Mouse (Mus musculus): Measurements from ENCODE around the gene Smpd1. TPM values are rescaled to one million over a fixed set of nuclear protein-coding genes. Genes with fewer than 3 reads are reported as not detected.

The Smpd1 gene
- polyA plus RNA-seq, 1 experiment from 2014 or later = 95.9 TPM

- peak overlapping the region; percentile 82 for H3K9ac ChIP-seq
- H3K4me3 ChIP-seq (replicated peaks; ENCODE audit: low read length) = peak overlapping the region; percentile 54
- no peaks in the 10 kb centered on the region for H3K27me3 ChIP-seq (ENCODE audit: control insufficient read depth, insufficient read depth, low read length)
- no peaks in the 10 kb centered on the region for H3K9me3 ChIP-seq (ENCODE audit: control insufficient read depth, low read length)
- 65% methylated on average over 2 of the region's 2 CpGs for WGBS
- peak overlapping the region; percentile 84 for H3K4me2 ChIP-seq (replicated peaks)
- peak overlapping the region; percentile 97 for H3K27ac ChIP-seq
- no peak for ATAC-seq (ENCODE audit: low FRiP score)
- H3K4me1 ChIP-seq (replicated peaks; ENCODE audit: control insufficient read depth, insufficient read depth, low read length) = peaks cover 28% of the 10 kb centered on the region
- no peaks in the 10 kb centered on the region for H3K36me3 ChIP-seq (replicated peaks; ENCODE audit: control insufficient read depth, insufficient read depth)
- no peak for DNase-seq (ENCODE audit: low spot score)
Measured at GRCm38 (mm10) chr7:105581959-105582358, 27.8 kb downstream of the Smpd1 start.

- Histone ChIP-seq H3K4me1 (replicated peaks; ENCODE audit: control insufficient read depth, insufficient read depth, low read length) (no peaks in the 10 kb centered on the region), H3K9ac (no peak overlapping the region), H3K4me3 (replicated peaks; ENCODE audit: low read length) (no peak overlapping the region), H3K4me2 (replicated peaks) (no peak overlapping the region), H3K36me3 (replicated peaks; ENCODE audit: control insufficient read depth, insufficient read depth) (no peaks in the 10 kb centered on the region), H3K27me3 (ENCODE audit: control insufficient read depth, insufficient read depth, low read length) (no peaks in the 10 kb centered on the region), H3K27ac (no peak overlapping the region), H3K9me3 (ENCODE audit: control insufficient read depth, low read length) (no peaks in the 10 kb centered on the region)
- WGBS = 81% methylated on average over 9 of the region's 9 CpGs
- no peak for DNase-seq (ENCODE audit: low spot score)
- ATAC-seq (ENCODE audit: low FRiP score) = no peak
Measured at GRCm38 (mm10) chr7:105588325-105588912, 34.3 kb downstream of the Smpd1 start.

DNA sequence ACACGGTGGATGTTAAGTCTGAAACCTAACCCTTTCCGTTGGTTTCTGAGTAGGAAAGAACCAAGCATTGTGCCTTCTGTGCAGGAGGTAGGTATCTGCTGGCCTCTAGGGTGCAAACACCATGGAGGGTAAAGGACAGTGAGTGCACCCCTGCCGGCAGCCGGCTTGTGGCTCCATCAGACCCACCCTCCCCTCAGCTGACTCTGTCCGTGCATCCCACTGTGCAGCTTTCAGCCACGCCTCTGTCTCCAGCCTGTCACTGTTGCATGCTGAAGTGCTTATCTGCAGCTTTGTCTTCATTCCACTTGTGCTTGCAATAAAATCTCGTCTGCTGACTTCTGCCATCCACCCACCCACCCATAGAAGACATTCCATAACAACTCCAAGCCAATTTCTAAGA lies 35.9 kb downstream of the Smpd1 start:
- no peak for ATAC-seq (ENCODE audit: low FRiP score)
- no peak overlapping the region for H3K4me2 ChIP-seq (replicated peaks)
- no peaks in the 10 kb centered on the region for H3K36me3 ChIP-seq (replicated peaks; ENCODE audit: control insufficient read depth, insufficient read depth)
- no peak overlapping the region for H3K27ac ChIP-seq
- 25% methylated on average over 7 of the region's 7 CpGs for WGBS
- H3K9ac ChIP-seq = no peak overlapping the region
- H3K4me1 ChIP-seq (replicated peaks; ENCODE audit: control insufficient read depth, insufficient read depth, low read length) = no peaks in the 10 kb centered on the region
- no peaks in the 10 kb centered on the region for H3K9me3 ChIP-seq (ENCODE audit: control insufficient read depth, low read length)
- no peak for DNase-seq (ENCODE audit: low spot score)
- H3K4me3 ChIP-seq (replicated peaks; ENCODE audit: low read length) = no peak overlapping the region
- no peaks in the 10 kb centered on the region for H3K27me3 ChIP-seq (ENCODE audit: control insufficient read depth, insufficient read depth, low read length)

GRCm38 (mm10) chr7:105602860-105603623 lies 48.9 kb downstream of the Smpd1 start:
- DNase-seq (ENCODE audit: low spot score) (peak; percentile 61), ATAC-seq (ENCODE audit: low FRiP score) (peak; percentile 46; the same call in 1 of the 2 replicates)
- H3K36me3 ChIP-seq (replicated peaks; ENCODE audit: control insufficient read depth, insufficient read depth) = no peaks in the 10 kb centered on the region
- 35% methylated on average over 9 of the region's 9 CpGs for WGBS
- no peaks in the 10 kb centered on the region for H3K9me3 ChIP-seq (ENCODE audit: control insufficient read depth, low read length)
- no peak overlapping the region for H3K9ac ChIP-seq
- no peak overlapping the region for H3K4me2 ChIP-seq (replicated peaks)
- no peak overlapping the region for H3K4me3 ChIP-seq (replicated peaks; ENCODE audit: low read length)
- H3K27me3 ChIP-seq (ENCODE audit: control insufficient read depth, insufficient read depth, low read length) = no peaks in the 10 kb centered on the region
- H3K4me1 ChIP-seq (replicated peaks; ENCODE audit: control insufficient read depth, insufficient read depth, low read length) = no peaks in the 10 kb centered on the region
- no peak overlapping the region for H3K27ac ChIP-seq

Other genes starting within 250 kb of the Smpd1 start
- not detected in 2 replicates for gene Olfr689, start 243.2 kb upstream of the Smpd1 start, polyA plus RNA-seq (2014; fragmentation: Nextera tagmentation; extraction: Ambion mirVana)
- not detected in 2 replicates for gene Olfr690, start 220.3 kb upstream of the Smpd1 start, polyA plus RNA-seq (2014; fragmentation: Nextera tagmentation; extraction: Ambion mirVana)
- gene Olfr691, start 212.1 kb upstream of the Smpd1 start, polyA plus RNA-seq (2014; fragmentation: Nextera tagmentation; extraction: Ambion mirVana) = 0.14 and 0.33 TPM in 2 replicates
- gene Olfr692, start 186.1 kb upstream of the Smpd1 start, polyA plus RNA-seq (2014; fragmentation: Nextera tagmentation; extraction: Ambion mirVana) = not detected in 2 replicates
- gene Gm5901, start 179.3 kb upstream of the Smpd1 start, polyA plus RNA-seq (2014; fragmentation: Nextera tagmentation; extraction: Ambion mirVana) = not detected in 2 replicates
- 39.0 and 42.2 TPM in 2 replicates for gene Fam160a2, start 154.3 kb upstream of the Smpd1 start, polyA plus RNA-seq (2014; fragmentation: Nextera tagmentation; extraction: Ambion mirVana)
- gene Cnga4, start 149.8 kb upstream of the Smpd1 start, polyA plus RNA-seq (2014; fragmentation: Nextera tagmentation; extraction: Ambion mirVana) = not detected in 2 replicates
- gene Cckbr, start 128.6 kb upstream of the Smpd1 start, polyA plus RNA-seq (2014; fragmentation: Nextera tagmentation; extraction: Ambion mirVana) = 3.8 and 4.0 TPM in 2 replicates
- gene Cavin3, start 72.1 kb upstream of the Smpd1 start, polyA plus RNA-seq (2014; fragmentation: Nextera tagmentation; extraction: Ambion mirVana) = 32.6 and 36.0 TPM in 2 replicates
- gene Apbb1, start 27.3 kb downstream of the Smpd1 start, polyA plus RNA-seq (2014; fragmentation: Nextera tagmentation; extraction: Ambion mirVana) = 224 and 243 TPM in 2 replicates
- gene Hpx, start 45.8 kb downstream of the Smpd1 start, polyA plus RNA-seq (2014; fragmentation: Nextera tagmentation; extraction: Ambion mirVana) = 0.13 TPM in 1 of 2 replicates, not detected in the other
- gene Trim3, start 79.2 kb downstream of the Smpd1 start, polyA plus RNA-seq (2014; fragmentation: Nextera tagmentation; extraction: Ambion mirVana) = 85.5 and 90.7 TPM in 2 replicates
- gene Timm10b, start 85.7 kb downstream of the Smpd1 start, polyA plus RNA-seq (2014; fragmentation: Nextera tagmentation; extraction: Ambion mirVana) = 147 and 154 TPM in 2 replicates
- gene Arfip2, start 86.1 kb downstream of the Smpd1 start, polyA plus RNA-seq (2014; fragmentation: Nextera tagmentation; extraction: Ambion mirVana) = 92.4 and 95.5 TPM in 2 replicates
- 20.5 and 21.7 TPM in 2 replicates for gene Gm45799, start 86.2 kb downstream of the Smpd1 start, polyA plus RNA-seq (2014; fragmentation: Nextera tagmentation; extraction: Ambion mirVana)
- gene Dnhd1, start 96.5 kb downstream of the Smpd1 start, polyA plus RNA-seq (2014; fragmentation: Nextera tagmentation; extraction: Ambion mirVana) = 1.1 and 2.0 TPM in 2 replicates
- 206 and 220 TPM in 2 replicates for gene Ilk, start 182.2 kb downstream of the Smpd1 start, polyA plus RNA-seq (2014; fragmentation: Nextera tagmentation; extraction: Ambion mirVana)
- gene Rrp8, start 183.0 kb downstream of the Smpd1 start, polyA plus RNA-seq (2014; fragmentation: Nextera tagmentation; extraction: Ambion mirVana) = 21.3 and 24.1 TPM in 2 replicates
- 128 and 140 TPM in 2 replicates for gene Taf10, start 190.0 kb downstream of the Smpd1 start, polyA plus RNA-seq (2014; fragmentation: Nextera tagmentation; extraction: Ambion mirVana)
- gene Tpp1, start 197.9 kb downstream of the Smpd1 start, polyA plus RNA-seq (2014; fragmentation: Nextera tagmentation; extraction: Ambion mirVana) = 48.2 and 51.6 TPM in 2 replicates
- 21.1 and 23.2 TPM in 2 replicates for gene Dchs1, start 233.3 kb downstream of the Smpd1 start, polyA plus RNA-seq (2014; fragmentation: Nextera tagmentation; extraction: Ambion mirVana)